Mouse (Mus musculus): ENCODE results near the gene Atp6v1c2.

- TF ChIP-seq CTCF (IDR thresholded peaks at IDR 0.05; ENCODE audit: low read depth) = no peak
- TF ChIP-seq EP300 (optimal IDR thresholded peaks at IDR 0.05) = no peak
These were observed 10.7 kb downstream of the Atp6v1c2 start for GRCm38 (mm10) chr12:17318453-17318852.

All from stomach, postnatal 0 days (tissue).